Mouse (Mus musculus) heart, adult 2 months (tissue): ENCODE data around the gene Sh3bgrl. TPM values are rescaled to one million over a fixed set of nuclear protein-coding genes. Genes with fewer than 3 reads are reported as not detected.

ENCODE experiments used
- DNase-seq, 2 experiments: peaks; one replicate each; pipeline ENCODE4 v3.0.0; 2021
- H3K27ac ChIP-seq: fragments of 200-600 bp; 2 replicates; pipeline ENCODE4 v1.8.1; 2022
- H3K27me3 ChIP-seq: fragments of 200-500 bp; 2 replicates; pipeline ENCODE4 v1.6.1; 2012; ENCODE audit warnings: mild to moderate bottlenecking, low read length, inconsistent platforms, mixed read lengths; ENCODE audit not compliant: control insufficient read depth, insufficient read depth
- H3K36me3 ChIP-seq: fragments of 200-500 bp; 2 replicates; pipeline ENCODE4 v1.6.1; 2012; ENCODE audit warnings: low read length, inconsistent platforms; ENCODE audit not compliant: control insufficient read depth, insufficient read depth
- H3K4me1 ChIP-seq: fragments of 200-500 bp; 2 replicates; pipeline ENCODE4 v1.6.1; 2011; ENCODE audit warnings: low read length; ENCODE audit not compliant: control insufficient read depth, insufficient read depth
- H3K4me3 ChIP-seq: fragments of 200-600 bp; 2 replicates; pipeline ENCODE4 v1.8.1; 2022
- H3K79me2 ChIP-seq: fragments of 200-500 bp; replicated peaks from 2 replicates; pipeline ENCODE4 v1.6.1; 2012; ENCODE audit warnings: mild to moderate bottlenecking, inconsistent platforms, low read length, moderate library complexity, mixed read lengths; ENCODE audit not compliant: control insufficient read depth, insufficient read depth
- H3K9ac ChIP-seq: fragments of 200-500 bp; 2 replicates; pipeline ENCODE4 v1.6.1; 2012; ENCODE audit warnings: low read depth, mild to moderate bottlenecking, control low read depth, inconsistent platforms, low read length, mixed read lengths
- CTCF ChIP-seq: fragments of 200-600 bp; IDR thresholded peaks from 2 replicates; pipeline ENCODE4 v1.8.1; 2022; ENCODE audit warnings: antibody characterized with exemption, mild to moderate bottlenecking, moderate library complexity
- EP300 ChIP-seq: fragments of 200-500 bp; IDR thresholded peaks from 2 replicates; pipeline ENCODE4 v1.6.1; 2011; ENCODE audit warnings: low read depth, low read length, control low read depth; ENCODE audit not compliant: insufficient read depth
- POLR2A ChIP-seq: fragments of 200-500 bp; IDR thresholded peaks from 2 replicates; pipeline ENCODE4 v1.6.1; 2011; ENCODE audit warnings: mild to moderate bottlenecking, low read depth, low read length, control low read depth; ENCODE audit not compliant: insufficient read depth
- WGBS: fragments of 180-500 bp; shearing (Covaris S2); methylation state at CpG from one replicate; pipeline ENCODE4 v1.1.7; 2018; 5-methylcytosine and 5-hydroxymethylcytosine counted together
- intact Hi-C: fragments of 180-260 bp; cut with DNase I; formaldehyde crosslinking; loops from one replicate; pipeline ENCODE4 v1.15.1; 2025
- polyA plus RNA-seq: library from polyadenylated mRNA; depleted of rRNA; stranded (reverse); fragments of >200 nt; gene quantifications from 2 replicates; pipeline ENCODE4 v1.2.3, GENCODE M21; 2012
- total RNA-seq, 2 experiments: library from RNA; stranded (reverse); gene quantifications; 2 replicates each; pipeline ENCODE4 v1.2.3; 2021

The Sh3bgrl gene
- total and polyA plus RNA-seq, 3 experiments: 10.0 to 36.1 (median 33.0) TPM

DNA sequence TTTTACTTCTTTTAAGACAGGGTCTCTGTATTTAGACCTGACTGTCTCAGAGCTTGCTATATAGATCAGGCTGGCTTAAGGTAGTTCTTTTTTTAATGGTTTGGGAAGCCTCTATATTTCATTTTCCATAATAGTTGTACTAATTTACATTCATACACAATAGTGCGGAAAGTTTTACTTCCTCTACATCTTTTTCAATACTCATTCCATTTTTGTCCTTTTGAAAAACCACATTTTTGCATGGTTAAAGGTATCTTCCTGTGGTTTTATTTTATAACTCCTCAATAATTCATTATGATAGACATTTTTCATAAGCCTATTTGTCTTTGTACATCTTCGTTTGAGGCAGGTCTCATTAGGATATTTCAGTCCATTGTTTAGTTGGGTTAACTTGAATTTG, 56.1 kb downstream of the Sh3bgrl start:
- Histone ChIP-seq H3K9ac (no peak overlapping the region), H3K4me3 (no peak overlapping the region), H3K4me1 (no peaks in the 10 kb centered on the region; the same call in 1 of the 2 replicates), H3K36me3 (no peaks in the 10 kb centered on the region), H3K27ac (no peak overlapping the region), H3K27me3 (no peaks in the 10 kb centered on the region), H3K79me2 (no peaks in the 10 kb centered on the region)
- 88% methylated on average over 2 of the region's 2 CpGs for WGBS
- no peak for TF ChIP-seq EP300
- no peak for TF ChIP-seq CTCF
- no peak for TF ChIP-seq POLR2A
- DNase-seq: no peak
- intact Hi-C loops: no loop called here

GRCm38 (mm10) chrX:109160326-109160725, 65.2 kb downstream of the Sh3bgrl start:
- Histone ChIP-seq H3K27me3 (no peaks in the 10 kb centered on the region), H3K4me3 (no peak overlapping the region), H3K9ac (no peak overlapping the region), H3K27ac (no peak overlapping the region), H3K36me3 (no peaks in the 10 kb centered on the region), H3K79me2 (no peaks in the 10 kb centered on the region), H3K4me1 (no peaks in the 10 kb centered on the region)
- intact Hi-C loops: no loop called here
- no peak for DNase-seq
- TF ChIP-seq POLR2A (no peak), CTCF (no peak), EP300 (no peak)
- WGBS: 60% methylated on average over 1 of the region's 1 CpGs

- 57% methylated on average over 4 of the region's 4 CpGs for WGBS
- Histone ChIP-seq H3K9ac (no peak overlapping the region), H3K79me2 (no peaks in the 10 kb centered on the region), H3K27me3 (no peaks in the 10 kb centered on the region), H3K4me1 (no peaks in the 10 kb centered on the region), H3K4me3 (no peak overlapping the region), H3K36me3 (no peaks in the 10 kb centered on the region), H3K27ac (no peak overlapping the region)
- no peak for DNase-seq
- no peak for TF ChIP-seq POLR2A
- TF ChIP-seq CTCF: no peak
- TF ChIP-seq EP300: no peak
- intact Hi-C loops: no loop called here
Measured at GRCm38 (mm10) chrX:109160901-109161300, 65.7 kb downstream of the Sh3bgrl start.

DNA sequence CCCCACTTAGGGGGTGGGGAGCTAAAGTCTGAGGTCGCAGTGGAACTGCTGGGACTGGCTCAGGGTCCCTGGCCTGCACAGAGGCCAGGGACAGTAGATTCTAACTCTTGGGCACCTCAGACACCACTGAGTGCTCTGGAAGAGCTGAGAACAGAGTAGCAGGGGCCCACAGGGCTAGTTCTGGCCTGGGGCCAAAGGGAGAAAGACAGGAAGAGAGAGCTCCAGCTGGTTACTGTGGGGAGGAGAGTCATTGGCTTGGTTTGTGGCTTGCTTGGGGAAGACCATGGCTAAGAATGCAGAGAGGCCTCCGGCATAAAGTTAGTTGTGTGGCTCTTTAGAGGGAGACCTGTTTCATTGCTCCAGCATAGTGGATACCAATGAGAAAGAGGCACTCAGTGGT, 79.9 kb downstream of the Sh3bgrl start:
- no peak overlapping the region for H3K4me3 ChIP-seq
- H3K9ac ChIP-seq: no peak overlapping the region
- peak in 1 of 2 experiments; percentile 3 for DNase-seq
- intact Hi-C loops: no loop called here
- no peaks in the 10 kb centered on the region for H3K79me2 ChIP-seq
- H3K27me3 ChIP-seq: no peaks in the 10 kb centered on the region
- H3K4me1 ChIP-seq: no peaks in the 10 kb centered on the region
- TF ChIP-seq POLR2A (no peak), EP300 (no peak), CTCF (no peak)
- no peak overlapping the region for H3K27ac ChIP-seq
- no peaks in the 10 kb centered on the region for H3K36me3 ChIP-seq
- 44% methylated on average over 2 of the region's 2 CpGs for WGBS

DNA sequence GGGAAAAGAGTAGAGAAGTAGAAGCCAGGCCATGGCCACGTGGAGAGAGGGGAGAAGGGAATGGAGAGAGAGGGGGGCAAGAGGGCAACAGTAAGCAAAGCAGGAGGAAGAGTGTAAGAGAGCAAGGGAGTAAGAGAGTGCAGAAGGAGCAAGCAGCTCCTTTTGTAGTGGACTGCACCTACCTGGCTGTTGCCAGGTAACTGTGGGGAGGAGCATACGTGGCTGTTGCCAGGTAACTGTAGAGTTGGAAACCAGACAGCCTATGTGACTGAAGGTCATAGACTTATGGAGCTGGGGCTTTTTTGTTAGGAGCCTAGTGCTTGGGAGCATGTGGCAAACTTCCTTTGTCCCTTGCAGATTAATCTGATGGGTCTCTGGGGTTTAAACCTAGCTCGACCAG, 80.3 kb downstream of the Sh3bgrl start:
- no peak for TF ChIP-seq POLR2A
- H3K9ac ChIP-seq: no peak overlapping the region
- no peak overlapping the region for H3K27ac ChIP-seq
- no peak overlapping the region for H3K4me3 ChIP-seq
- no peaks in the 10 kb centered on the region for H3K36me3 ChIP-seq
- intact Hi-C loops: no loop called here
- 52% methylated on average over 3 of the region's 3 CpGs for WGBS
- DNase-seq: no peak
- H3K4me1 ChIP-seq: no peaks in the 10 kb centered on the region
- no peaks in the 10 kb centered on the region for H3K27me3 ChIP-seq
- no peaks in the 10 kb centered on the region for H3K79me2 ChIP-seq

DNA sequence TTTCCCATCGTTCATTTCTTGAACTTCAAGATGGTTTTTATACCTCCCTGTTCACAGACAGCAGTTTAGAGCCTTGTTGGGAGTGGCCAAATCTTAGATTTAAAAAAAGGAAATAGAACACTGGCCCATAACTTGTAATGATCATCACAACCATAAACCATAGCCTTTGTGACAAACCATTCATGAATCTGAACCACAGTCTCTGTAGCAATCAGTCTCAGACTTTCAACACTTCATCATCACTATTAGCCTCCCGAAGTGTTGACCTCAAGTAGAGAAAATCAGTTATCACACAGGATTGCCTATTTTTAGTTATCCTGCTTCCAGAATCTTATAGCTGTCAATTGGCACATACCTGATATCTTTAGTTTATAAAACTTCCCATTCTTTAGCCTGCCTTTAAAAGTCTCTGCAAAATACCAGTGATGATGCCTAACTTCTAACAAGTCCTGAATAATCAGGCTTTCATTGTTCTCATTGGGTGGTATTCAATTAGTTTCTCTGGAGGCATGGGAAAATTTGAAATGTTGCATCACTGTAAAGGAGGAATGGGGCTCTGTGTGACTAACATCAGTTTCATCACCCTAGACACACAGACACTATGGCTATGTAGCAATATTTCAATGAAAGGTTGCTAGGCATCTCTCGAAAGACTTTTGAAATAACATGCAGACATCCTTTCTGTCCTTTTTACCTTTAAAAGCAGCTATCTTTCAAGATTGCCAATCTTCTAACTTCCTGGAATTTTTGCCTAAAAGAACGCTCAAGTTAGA, 89.7 kb downstream of the Sh3bgrl start:
- Histone ChIP-seq H3K27ac (no peak overlapping the region), H3K79me2 (no peaks in the 10 kb centered on the region), H3K27me3 (no peaks in the 10 kb centered on the region), H3K4me1 (no peaks in the 10 kb centered on the region), H3K36me3 (no peaks in the 10 kb centered on the region), H3K4me3 (no peak overlapping the region), H3K9ac (no peak overlapping the region)
- intact Hi-C loops: no loop called here
- DNase-seq: no peak
- TF ChIP-seq EP300 (no peak), POLR2A (no peak), CTCF (no peak)
- 66% methylated on average over 4 of the region's 4 CpGs for WGBS
